Comparison of ENCODE assay signal across 20 mouse cellular contexts in the genomic region with DNA sequence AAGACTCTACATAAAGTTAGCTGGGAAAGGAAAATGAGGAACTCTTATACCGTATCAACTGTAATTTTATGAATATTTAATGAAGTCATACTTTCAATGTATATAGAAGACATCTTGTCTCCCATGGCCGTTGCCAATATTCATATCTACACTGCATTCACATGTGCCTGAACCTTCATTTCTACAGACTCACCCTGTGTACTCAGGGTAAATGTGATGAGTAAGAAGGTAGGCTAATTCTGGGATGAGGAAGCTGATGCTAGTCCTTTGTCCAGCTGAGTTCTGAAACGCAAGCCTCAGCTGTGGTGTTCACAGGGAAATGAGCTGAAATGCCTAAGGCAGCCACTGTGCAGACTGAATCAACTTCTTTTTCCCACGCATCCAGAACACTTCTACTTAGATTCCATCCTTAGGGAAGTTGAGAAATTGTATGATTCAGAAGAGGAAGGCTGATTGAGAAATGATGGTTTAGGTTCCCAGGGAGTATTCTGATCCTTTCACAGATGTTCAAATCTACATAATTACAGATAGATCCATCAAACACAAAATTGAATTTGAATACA.
DNase-seq lines count a peak whose midpoint lies in the region; ATAC-seq and TF ChIP-seq lines count a peak whose summit lies in the region.
"Had no signal": no experiment of that assay in that cellular context is flagged by ENCODE, and none has a peak within 500 bp of the region (broad histone marks: within the 10 kb centered on the region; RNA-seq: fewer than 3 reads in every experiment).

No protein-coding gene starts in this region.

- H3K4me2 ChIP-seq in forebrain, postnatal 0 days (ENCODE audit: low read depth) = no peak overlapping the region
- no peak overlapping the region for H3K4me2 ChIP-seq in kidney, postnatal 0 days (ENCODE audit: low read length)
- H3K4me2 ChIP-seq: heart, embryonic 11.5 days; limb, embryonic 15.5 days; neural tube, embryonic 12.5 days had no signal

- ATAC-seq in forebrain, postnatal 0 days = peak; percentile 36; the same call in 1 of the 2 replicates
- ATAC-seq in kidney, postnatal 0 days (replicated peaks; ENCODE audit: low FRiP score, low read depth) = no peak
- no peak for ATAC-seq in erythroblast, adult 5-6 weeks (replicated peaks; ENCODE audit: low FRiP score, poor library complexity, severe bottlenecking)
- ATAC-seq: lung, postnatal 0 days had no signal

- no peak overlapping the region for H3K27ac ChIP-seq in forebrain, postnatal 0 days (ENCODE audit: low read depth, low read length)
- no peak overlapping the region for H3K27ac ChIP-seq in forebrain, embryonic 10.5 days
- H3K27ac ChIP-seq in kidney, postnatal 0 days = no peak overlapping the region
- H3K27ac ChIP-seq: limb, embryonic 15.5 days; neural tube, embryonic 12.5 days had no signal

- no peak for TF ChIP-seq CTCF in forebrain, postnatal 0 days (IDR thresholded peaks at IDR 0.05; ENCODE audit: low read depth)
- no peak for TF ChIP-seq CTCF in kidney, postnatal 0 days (IDR thresholded peaks at IDR 0.05; ENCODE audit: low read depth)

- H3K4me3 ChIP-seq in forebrain, postnatal 0 days (ENCODE audit: low read depth, low read length) = no peak overlapping the region
- no peak overlapping the region for H3K4me3 ChIP-seq in forebrain, embryonic 10.5 days
- H3K4me3 ChIP-seq in kidney, postnatal 0 days (replicated peaks; ENCODE audit: low read depth, low read length) = no peak overlapping the region
- H3K4me3 ChIP-seq: limb, embryonic 15.5 days; neural tube, embryonic 12.5 days had no signal

- no peak for DNase-seq in forebrain, postnatal 0 days
- DNase-seq in forebrain, embryonic 10.5 days (ENCODE audit: extremely low spot score, low spot score) = no peak
- DNase-seq in kidney, postnatal 0 days (ENCODE audit: low spot score) = peak; percentile 26
- no peak for DNase-seq in kidney, adult 11 months
- peak; percentile 19 for DNase-seq in right cerebral cortex, postnatal 25 days
- no peak for DNase-seq in right cerebral cortex, postnatal 14 days
- DNase-seq: adrenal gland, postnatal 25 days; cerebellum, adult 18-20 months; cerebellum, postnatal 25 days; gastrocnemius, postnatal 25 days; heart, postnatal 10 days; kidney, adult 18-20 months; kidney, postnatal 25 days; right cerebral cortex, postnatal 4 days had no signal

- H3K27me3 ChIP-seq in forebrain, postnatal 0 days (ENCODE audit: insufficient read depth, low read length) = no peaks in the 10 kb centered on the region
- H3K27me3 ChIP-seq in forebrain, embryonic 10.5 days (ENCODE audit: poor library complexity, severe bottlenecking) = no peaks in the 10 kb centered on the region
- H3K27me3 ChIP-seq in kidney, postnatal 0 days (ENCODE audit: insufficient read depth, low read length) = no peaks in the 10 kb centered on the region
- H3K27me3 ChIP-seq: CH12.LX; limb, embryonic 15.5 days; neural tube, embryonic 12.5 days had no signal

- H3K9me3 ChIP-seq in forebrain, postnatal 0 days (ENCODE audit: low read length) = no peaks in the 10 kb centered on the region
- no peaks in the 10 kb centered on the region for H3K9me3 ChIP-seq in forebrain, embryonic 10.5 days
- H3K9me3 ChIP-seq in kidney, postnatal 0 days (replicated peaks; ENCODE audit: low read length) = no peaks in the 10 kb centered on the region
- H3K9me3 ChIP-seq: limb, embryonic 15.5 days; neural tube, embryonic 12.5 days had no signal

- 69% methylated on average over 4 of the region's 4 CpGs for WGBS in forebrain, postnatal 0 days
- 84% methylated on average over 4 of the region's 4 CpGs for WGBS in forebrain, embryonic 10.5 days
- 78% methylated on average over 4 of the region's 4 CpGs for WGBS in kidney, postnatal 0 days

- no peaks in the 10 kb centered on the region for H3K36me3 ChIP-seq in forebrain, postnatal 0 days (ENCODE audit: insufficient read depth)
- no peaks in the 10 kb centered on the region for H3K36me3 ChIP-seq in forebrain, embryonic 10.5 days (replicated peaks)
- H3K36me3 ChIP-seq in kidney, postnatal 0 days (ENCODE audit: insufficient read depth, low read length) = no peaks in the 10 kb centered on the region
- H3K36me3 ChIP-seq: limb, embryonic 15.5 days; neural tube, embryonic 12.5 days had no signal

- H3K9ac ChIP-seq in forebrain, postnatal 0 days = no peak overlapping the region
- no peak overlapping the region for H3K9ac ChIP-seq in kidney, postnatal 0 days (ENCODE audit: low read depth, low read length)
- H3K9ac ChIP-seq: limb, embryonic 15.5 days; neural tube, embryonic 12.5 days had no signal

- no peaks in the 10 kb centered on the region for H3K4me1 ChIP-seq in forebrain, postnatal 0 days (ENCODE audit: insufficient read depth)
- no peaks in the 10 kb centered on the region for H3K4me1 ChIP-seq in forebrain, embryonic 10.5 days
- no peaks in the 10 kb centered on the region for H3K4me1 ChIP-seq in kidney, postnatal 0 days (replicated peaks; ENCODE audit: insufficient read depth, low read length)

Comparison
In these comparisons a context has a peak if more than half of its experiments do, and no peak if none do; other contexts are left out.
1. DNase-seq: peak in kidney, postnatal 0 days (single experiment) and right cerebral cortex, postnatal 25 days (single experiment); none in forebrain, postnatal 0 days (single experiment), forebrain, embryonic 10.5 days (single experiment), kidney, adult 11 months (single experiment) and right cerebral cortex, postnatal 14 days (single experiment).